Mouse (Mus musculus) lung, embryonic 14.5 days (tissue): ENCODE data around the gene Nfkbie. TPM values are rescaled to one million over a fixed set of nuclear protein-coding genes. Genes with fewer than 3 reads are reported as not detected.

ENCODE experiments used
- ATAC-seq: fragments of 200-750 bp; cut with Nextera tagmentation; 2 replicates; pipeline ENCODE4 v1.8.0; 2017; ENCODE audit warnings: mild to moderate bottlenecking, moderate TSS enrichment, moderate library complexity; ENCODE audit not compliant: insufficient read depth
- DNase-seq: peaks from one replicate; pipeline ENCODE4 v3.0.0-alpha.2; 2015
- H3K27ac ChIP-seq: fragments of 300-500 bp; sonication (generic); 2 replicates; pipeline ENCODE4 v1.5.1; 2014; ENCODE audit warnings: low read depth, mild to moderate bottlenecking, moderate library complexity
- H3K27me3 ChIP-seq: fragments of 300-500 bp; sonication (generic); 2 replicates; pipeline ENCODE4 v1.6.1; 2014; ENCODE audit warnings: low read length, control low read depth; ENCODE audit not compliant: insufficient read depth
- H3K36me3 ChIP-seq: fragments of 300-500 bp; sonication (generic); 2 replicates; pipeline ENCODE4 v1.6.1; 2014; ENCODE audit warnings: control low read depth; ENCODE audit not compliant: insufficient read depth
- H3K4me1 ChIP-seq: fragments of 300-500 bp; sonication (generic); 2 replicates; pipeline ENCODE4 v1.6.1; 2014; ENCODE audit warnings: antibody characterized with exemption, control low read depth; ENCODE audit not compliant: insufficient read depth
- H3K4me2 ChIP-seq: fragments of 300-500 bp; sonication (generic); 2 replicates; pipeline ENCODE4 v1.6.1; 2014; ENCODE audit warnings: mild to moderate bottlenecking
- H3K4me3 ChIP-seq: fragments of 300-500 bp; sonication (generic); 2 replicates; pipeline ENCODE4 v1.5.1; 2014; ENCODE audit warnings: low read depth, low read length
- H3K9ac ChIP-seq: fragments of 300-500 bp; sonication (generic); 2 replicates; pipeline ENCODE4 v1.6.1; 2014
- H3K9me3 ChIP-seq: fragments of 300-500 bp; sonication (generic); 2 replicates; pipeline ENCODE4 v1.6.1; 2016; ENCODE audit warnings: low read depth, low read length, control low read depth
- CTCF ChIP-seq: IDR thresholded peaks from 2 replicates; pipeline ENCODE4 v1.5.1; 2016; ENCODE audit warnings: antibody characterized with exemption, low read depth
- WGBS: fragments of 180-500 bp; shearing (Covaris S2); extraction: QIAGEN DNeasy Blood & Tissue Kit; methylation state at CpG from one replicate; pipeline ENCODE4 v1.1.7; 2014; 5-methylcytosine and 5-hydroxymethylcytosine counted together
- polyA plus RNA-seq: library from polyadenylated mRNA; unstranded; fragments of >200 nt; fragmentation: Nextera tagmentation; extraction: Ambion mirVana; gene quantifications from 2 replicates; pipeline ENCODE4 v1.2.1, GENCODE M21; 2014

Nfkbie gene
- polyA plus RNA-seq, 1 experiment from 2014 or later, result 3.1 TPM

DNA sequence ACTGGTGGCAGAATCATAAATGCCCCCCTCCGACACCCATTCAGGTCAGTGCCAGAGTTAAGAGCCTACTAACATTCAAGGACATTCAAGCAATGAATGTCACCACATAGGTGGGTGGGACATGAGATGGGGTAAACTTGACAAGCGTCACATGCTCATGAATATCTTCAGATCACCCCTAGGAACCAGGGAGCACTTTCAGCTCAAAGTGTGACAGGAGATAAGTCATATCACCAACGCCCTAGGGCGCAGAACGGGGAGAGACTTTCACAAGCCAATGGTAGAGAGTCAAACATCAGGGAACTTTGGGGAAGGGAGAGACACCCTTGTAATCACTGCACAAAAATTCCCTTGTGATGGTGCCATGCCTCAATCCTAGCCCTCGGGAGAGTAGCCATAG, 26.7 kb downstream of the Nfkbie start:
- Histone ChIP-seq H3K27me3 (no peaks in the 10 kb centered on the region), H3K9ac (no peak overlapping the region), H3K4me3 (no peak overlapping the region), H3K9me3 (no peaks in the 10 kb centered on the region), H3K36me3 (peaks cover 13% of the 10 kb centered on the region; the same call in 1 of the 2 replicates), H3K4me1 (peaks cover 19% of the 10 kb centered on the region), H3K4me2 (no peak overlapping the region), H3K27ac (no peak overlapping the region)
- DNase-seq (no peak), ATAC-seq (no peak)
- 88% methylated on average over 6 of the region's 6 CpGs for WGBS
- no peak for TF ChIP-seq CTCF

DNA sequence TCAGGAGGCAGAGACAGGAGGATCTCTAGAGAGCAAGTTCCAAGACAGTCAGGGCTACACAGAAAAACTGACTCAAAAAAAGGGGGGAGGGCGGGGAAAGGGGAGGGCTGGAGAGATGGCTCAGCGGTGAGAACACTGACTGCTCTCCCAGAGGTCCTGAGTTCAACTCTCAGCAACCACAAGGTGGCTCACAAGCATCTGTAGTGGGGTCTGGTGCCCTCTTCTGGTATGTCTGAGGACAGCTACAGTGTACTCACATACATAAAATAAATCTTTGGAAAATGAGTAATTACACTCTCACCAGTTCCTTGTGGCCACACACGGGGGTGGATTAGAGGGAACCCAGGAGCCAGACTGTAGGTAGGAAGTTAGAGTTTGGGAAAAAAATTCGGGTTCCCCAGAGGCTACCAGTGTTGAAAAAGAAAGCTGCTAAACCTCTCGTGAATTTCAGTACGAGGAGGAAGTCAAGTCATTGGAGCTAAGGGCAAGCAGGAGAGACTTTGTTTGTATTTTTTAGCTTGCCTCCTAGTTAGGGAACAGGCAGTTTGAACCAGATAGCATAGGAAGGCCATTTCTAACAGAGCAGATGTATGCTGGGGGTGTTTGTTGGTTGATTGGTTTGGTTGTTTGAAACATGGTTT, 27.3 kb downstream of the Nfkbie start:
- Histone ChIP-seq H3K4me2 (no peak overlapping the region), H3K27ac (no peak overlapping the region), H3K4me1 (peaks cover 19% of the 10 kb centered on the region), H3K9ac (no peak overlapping the region), H3K36me3 (peaks cover 18% of the 10 kb centered on the region; the same call in 1 of the 2 replicates), H3K9me3 (no peaks in the 10 kb centered on the region), H3K4me3 (no peak overlapping the region), H3K27me3 (no peaks in the 10 kb centered on the region)
- WGBS, result 65% methylated on average over 6 of the region's 6 CpGs
- ATAC-seq (no peak), DNase-seq (peak; percentile 34)
- peak; percentile 62 for TF ChIP-seq CTCF

DNA sequence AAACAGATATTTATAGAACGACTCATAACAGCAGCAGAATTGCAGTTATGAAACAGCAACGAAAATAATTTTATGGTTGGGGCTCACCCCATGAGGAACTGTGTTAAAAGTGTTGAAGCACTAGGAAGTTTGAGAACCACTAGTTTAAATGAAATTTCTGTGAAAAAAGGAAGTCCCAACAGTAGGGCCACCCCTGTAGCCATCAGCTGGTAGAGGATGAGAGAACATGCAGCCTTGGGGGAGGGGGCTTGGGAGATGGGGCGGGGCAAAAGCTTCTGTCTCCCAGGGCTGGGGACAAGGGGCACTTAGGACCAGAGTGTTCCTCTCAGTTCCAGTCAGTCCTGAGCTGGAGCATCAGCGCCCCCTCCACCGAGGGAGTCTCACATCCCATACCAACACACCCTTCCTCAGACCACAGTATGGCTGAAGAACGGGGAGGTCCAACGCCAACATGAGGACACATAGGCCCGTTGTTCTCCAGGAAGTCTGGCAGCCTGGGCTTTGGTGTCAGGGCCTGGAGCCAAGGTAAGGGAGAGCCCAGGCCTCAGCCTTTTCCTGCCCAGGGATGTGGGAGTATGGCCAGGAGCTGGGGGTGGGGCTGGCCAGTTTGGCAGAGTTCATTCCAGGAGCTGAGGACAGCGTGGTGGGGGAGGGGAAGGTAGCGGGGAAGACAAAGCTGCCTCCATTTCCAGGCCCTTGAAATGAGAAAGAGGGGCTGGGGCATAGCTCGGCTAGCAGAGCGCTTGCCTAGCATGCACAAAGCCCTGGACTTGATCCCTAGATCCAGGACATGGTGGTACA, 28.8 kb downstream of the Nfkbie start:
- WGBS, result 32% methylated on average over 12 of the region's 12 CpGs
- Histone ChIP-seq H3K4me3 (no peak overlapping the region), H3K36me3 (peaks cover 21% of the 10 kb centered on the region), H3K27me3 (no peaks in the 10 kb centered on the region), H3K4me2 (peak overlapping the region; percentile 46), H3K27ac (peak overlapping the region; percentile 83), H3K4me1 (peaks cover 19% of the 10 kb centered on the region), H3K9ac (no peak overlapping the region; the same call in 1 of the 2 replicates), H3K9me3 (no peaks in the 10 kb centered on the region)
- TF ChIP-seq CTCF, result no peak
- DNase-seq, result peak; percentile 76
- ATAC-seq, result peak; percentile 63

DNA sequence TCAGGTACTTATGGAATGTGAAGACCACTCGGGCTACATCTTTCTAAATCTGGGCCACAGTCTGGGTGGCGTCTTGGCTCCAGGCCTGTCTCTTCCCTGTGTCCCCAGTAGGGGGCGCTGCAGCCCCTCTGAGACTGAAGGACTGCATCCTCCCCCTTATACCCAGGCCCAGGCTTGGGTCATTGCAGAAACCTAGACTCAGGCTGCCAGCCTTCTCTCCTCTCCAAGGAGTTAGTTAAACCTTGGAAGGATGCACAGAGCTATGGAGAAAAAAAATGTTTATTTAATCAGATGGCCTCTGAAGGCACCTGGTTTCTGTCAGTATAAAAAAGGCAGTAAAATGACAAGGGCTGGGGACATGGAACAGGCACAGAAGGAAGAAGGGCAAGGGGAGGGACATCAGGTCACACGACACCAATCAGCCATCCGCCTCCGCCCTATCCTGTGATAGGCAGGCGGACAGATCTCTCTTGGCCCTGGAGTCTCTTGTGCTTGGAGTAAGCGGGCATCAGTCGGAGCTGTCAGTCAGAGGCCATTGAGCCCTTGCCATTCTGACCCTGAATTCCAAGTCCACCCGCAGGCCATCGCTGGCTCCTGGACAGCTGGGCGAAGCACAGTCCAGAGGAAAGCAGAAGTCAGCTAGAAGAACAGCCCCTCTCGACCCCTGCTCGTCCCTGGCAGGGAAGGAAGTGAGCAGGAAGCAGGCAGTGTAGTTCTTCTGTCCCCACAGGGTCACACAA, 29.6 kb downstream of the Nfkbie start:
- Histone ChIP-seq H3K27ac (peak overlapping the region; percentile 83), H3K4me3 (no peak overlapping the region), H3K9me3 (no peaks in the 10 kb centered on the region), H3K9ac (no peak overlapping the region; the same call in 1 of the 2 replicates), H3K27me3 (no peaks in the 10 kb centered on the region), H3K36me3 (peaks cover 29% of the 10 kb centered on the region), H3K4me2 (peak overlapping the region; percentile 46), H3K4me1 (peaks cover 19% of the 10 kb centered on the region)
- peak; percentile 52 for ATAC-seq
- peak; percentile 90 for TF ChIP-seq CTCF
- WGBS, result 26% methylated on average over 14 of the region's 14 CpGs
- peak; percentile 86 for DNase-seq

DNA sequence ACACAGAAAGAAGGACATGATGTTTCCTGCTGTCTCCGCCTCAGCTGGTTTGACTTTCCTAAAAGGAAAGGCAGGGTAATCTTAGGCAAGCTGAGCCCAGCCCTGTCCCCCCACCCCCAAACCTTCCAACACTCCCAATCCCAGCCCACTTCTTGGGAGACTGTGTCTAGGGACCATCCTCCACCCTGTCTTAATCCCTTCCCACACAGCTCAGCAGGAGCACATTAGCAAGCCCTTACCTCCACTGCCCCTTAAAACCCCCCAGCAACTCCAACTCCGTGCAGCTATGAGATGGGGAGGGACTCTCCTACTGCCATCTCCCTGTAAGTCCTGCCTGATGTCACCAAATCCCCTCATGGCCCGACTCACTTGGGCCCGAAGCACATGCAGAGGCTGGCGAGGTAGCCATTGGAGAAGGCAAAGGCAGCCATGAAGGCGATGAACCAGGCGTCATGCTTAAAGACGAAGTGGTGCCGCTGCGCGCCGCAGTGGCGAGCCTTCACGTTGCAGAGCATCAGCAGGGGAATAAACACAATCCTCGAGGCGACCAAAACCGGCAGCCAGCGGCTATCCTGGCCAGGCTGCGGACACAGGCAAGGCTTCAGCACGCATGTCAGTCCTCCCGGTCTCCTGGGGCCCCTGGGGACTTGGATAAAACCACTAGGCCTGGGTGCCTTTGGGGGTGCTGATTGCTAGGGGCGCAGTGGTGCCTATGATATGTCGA, 30.4 kb downstream of the Nfkbie start:
- ATAC-seq (no peak), DNase-seq (no peak)
- no peak overlapping the region for H3K9ac ChIP-seq
- no peak overlapping the region for H3K4me3 ChIP-seq
- peaks cover 17% of the 10 kb centered on the region for H3K4me1 ChIP-seq
- peak overlapping the region; percentile 15; the same call in 1 of the 2 replicates for H3K4me2 ChIP-seq
- H3K36me3 ChIP-seq, result peaks cover 34% of the 10 kb centered on the region
- no peak for TF ChIP-seq CTCF
- 65% methylated on average over 23 of the region's 23 CpGs for WGBS
- no peaks in the 10 kb centered on the region for H3K27me3 ChIP-seq
- peak overlapping the region; percentile 83; the same call in 1 of the 2 replicates for H3K27ac ChIP-seq
- no peaks in the 10 kb centered on the region for H3K9me3 ChIP-seq

DNA sequence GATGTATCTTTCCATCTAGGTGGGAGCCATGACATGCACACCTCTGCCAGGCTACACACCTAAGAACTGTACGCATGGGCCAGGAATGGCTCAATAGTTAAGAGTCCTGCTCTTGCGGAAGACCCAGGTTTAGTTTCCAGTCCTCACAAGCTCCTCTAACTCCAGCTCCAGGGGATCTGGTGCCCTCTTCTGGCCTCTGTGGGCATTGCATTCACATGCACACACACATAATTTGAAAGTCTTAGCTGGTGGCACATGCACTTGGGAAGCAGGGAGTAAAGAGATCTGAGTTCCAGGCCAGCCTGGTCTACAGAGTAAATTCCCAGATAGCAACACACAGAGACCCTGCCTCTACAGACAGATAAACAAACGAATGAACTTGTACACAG, 30.9 kb downstream of the Nfkbie start:
- H3K9ac ChIP-seq, result no peak overlapping the region
- peaks cover 15% of the 10 kb centered on the region for H3K4me1 ChIP-seq
- peak overlapping the region; percentile 83; the same call in 1 of the 2 replicates for H3K27ac ChIP-seq
- ATAC-seq (no peak), DNase-seq (no peak)
- H3K9me3 ChIP-seq, result no peaks in the 10 kb centered on the region
- 97% methylated on average over 3 of the region's 3 CpGs for WGBS
- peaks cover 34% of the 10 kb centered on the region for H3K36me3 ChIP-seq
- H3K27me3 ChIP-seq, result no peaks in the 10 kb centered on the region
- TF ChIP-seq CTCF, result peak; percentile 55
- no peak overlapping the region for H3K4me2 ChIP-seq
- no peak overlapping the region for H3K4me3 ChIP-seq
